ENCODE assay signal across 22 mouse cellular contexts in genomic region chr8:110963051-110963450, GRCm38 (mm10). TPM values are rescaled to one million over a fixed set of nuclear protein-coding genes. Genes with fewer than 3 reads are reported as not detected.
A peak's percentile ranks its signal among the peaks of the same experiment; 100 is the strongest.
DNase-seq lines count a peak whose midpoint lies in the region; ATAC-seq and TF ChIP-seq lines count a peak whose summit lies in the region.
"Had no signal": no experiment of that assay in that cellular context is flagged by ENCODE, and none has a peak within 500 bp of the region (broad histone marks: within the 10 kb centered on the region; RNA-seq: fewer than 3 reads in every experiment).

No protein-coding gene starts in this region.

- no peak overlapping the region for H3K9ac ChIP-seq in midbrain, postnatal 0 days (replicated peaks; ENCODE audit: low read length, poor library complexity, severe bottlenecking)
- H3K9ac ChIP-seq: embryonic facial prominence, embryonic 12.5 days; forebrain, embryonic 12.5 days had no signal

- peak; percentile 27 for DNase-seq in cerebellum, adult 9-10 months
- no peak for DNase-seq in cerebellum, adult 18-20 months
- peak; percentile 44 for DNase-seq in NIH3T3 (ENCODE audit: low read depth)
- no peak for DNase-seq in midbrain, postnatal 0 days (ENCODE audit: low spot score)
- DNase-seq in thymus, postnatal 14 days, result no peak
- DNase-seq: adrenal gland, adult 8-10 months; adrenal gland, postnatal 14 days; adrenal gland, postnatal 36 days; cerebellum, adult 11-12 months; cerebellum, adult 8-10 months; cerebellum, postnatal 10 days; cerebellum, postnatal 25 days had no signal

- H3K27me3 ChIP-seq in midbrain, postnatal 0 days (ENCODE audit: insufficient read depth, low read length), result no peaks in the 10 kb centered on the region
- H3K27me3 ChIP-seq: CH12.LX; embryonic facial prominence, embryonic 12.5 days; forebrain, embryonic 12.5 days had no signal

- no peak for TF ChIP-seq CTCF in midbrain, postnatal 0 days (IDR thresholded peaks at IDR 0.05)

- peaks cover 32% of the 10 kb centered on the region for H3K36me3 ChIP-seq in midbrain, postnatal 0 days (ENCODE audit: insufficient read depth, low read length)

- H3K4me3 ChIP-seq in midbrain, postnatal 0 days (ENCODE audit: low read depth, low read length), result no peak overlapping the region
- H3K4me3 ChIP-seq: embryonic facial prominence, embryonic 10.5 days; embryonic facial prominence, embryonic 12.5 days; erythroblast, embryonic 14.5 days; forebrain, embryonic 10.5 days; forebrain, embryonic 12.5 days had no signal

- WGBS in midbrain, postnatal 0 days, result 88% methylated on average over 2 of the region's 2 CpGs

- H3K9me3 ChIP-seq in midbrain, postnatal 0 days (ENCODE audit: low read length), result no peaks in the 10 kb centered on the region
- H3K9me3 ChIP-seq: embryonic facial prominence, embryonic 10.5 days; embryonic facial prominence, embryonic 12.5 days; forebrain, embryonic 10.5 days; forebrain, embryonic 12.5 days; G1E had no signal

- H3K27ac ChIP-seq in midbrain, postnatal 0 days (ENCODE audit: low read depth, low read length), result no peak overlapping the region
- H3K27ac ChIP-seq: embryonic facial prominence, embryonic 10.5 days; embryonic facial prominence, embryonic 12.5 days; forebrain, embryonic 10.5 days; forebrain, embryonic 12.5 days had no signal

- ATAC-seq in midbrain, postnatal 0 days (ENCODE audit: low FRiP score), result no peak
- ATAC-seq: CD4-positive, CD25-positive, alpha-beta regulatory T cell, adult 4 months; forebrain, embryonic 14.5 days; forebrain, embryonic 16.5 days had no signal

- H3K4me1 ChIP-seq in midbrain, postnatal 0 days (ENCODE audit: insufficient read depth, low read length), result no peaks in the 10 kb centered on the region
- H3K4me1 ChIP-seq: embryonic facial prominence, embryonic 10.5 days; embryonic facial prominence, embryonic 12.5 days; forebrain, embryonic 10.5 days; forebrain, embryonic 12.5 days had no signal

- no peak overlapping the region for H3K4me2 ChIP-seq in midbrain, postnatal 0 days (ENCODE audit: low read depth, low read length, poor library complexity, severe bottlenecking)
- H3K4me2 ChIP-seq: embryonic facial prominence, embryonic 12.5 days; forebrain, embryonic 12.5 days had no signal

RNA-seq across cellular contexts. Expression of gene Ddx19a, which starts 34.5 kb away (rescaled TPM):
- total RNA-seq in midbrain, postnatal 0 days (2014; rRNA removed), result 31.6 and 32.5 TPM in 2 replicates
- 12.3 and 13.4 TPM in 2 replicates for polyA plus RNA-seq in midbrain, postnatal 0 days (2015; fragmentation: Nextera tagmentation; extraction: Ambion mirVana)

RNA-seq across cellular contexts. Expression of gene St3gal2, which starts 43.3 kb away (rescaled TPM):
- total RNA-seq in midbrain, postnatal 0 days (2014; rRNA removed), result 39.7 and 45.7 TPM in 2 replicates
- polyA plus RNA-seq in midbrain, postnatal 0 days (2015; fragmentation: Nextera tagmentation; extraction: Ambion mirVana), result 20.4 and 21.3 TPM in 2 replicates

Comparison
In these comparisons a context has a peak if more than half of its experiments do, and no peak if none do; other contexts are left out.
1. DNase-seq: peak in cerebellum, adult 9-10 months (single experiment) and NIH3T3 (single experiment); none in cerebellum, adult 18-20 months (0 of 2), midbrain, postnatal 0 days (single experiment) and thymus, postnatal 14 days (single experiment).